Mouse (Mus musculus): ENCODE data around the gene Nde1. TPM values are rescaled to one million over a fixed set of nuclear protein-coding genes. Genes with fewer than 3 reads are reported as not detected.

Gene Nde1
- total RNA-seq, 1 experiment from 2014 or later, result 37.1 TPM

- peak; percentile 94 for ATAC-seq (replicated peaks; ENCODE audit: insufficient number of reproducible peaks, low FRiP score, low TSS enrichment, poor library complexity, severe bottlenecking)
Measured at GRCm38 (mm10) chr16:14158936-14159745, 3.9 kb upstream of the Nde1 start.

DNA sequence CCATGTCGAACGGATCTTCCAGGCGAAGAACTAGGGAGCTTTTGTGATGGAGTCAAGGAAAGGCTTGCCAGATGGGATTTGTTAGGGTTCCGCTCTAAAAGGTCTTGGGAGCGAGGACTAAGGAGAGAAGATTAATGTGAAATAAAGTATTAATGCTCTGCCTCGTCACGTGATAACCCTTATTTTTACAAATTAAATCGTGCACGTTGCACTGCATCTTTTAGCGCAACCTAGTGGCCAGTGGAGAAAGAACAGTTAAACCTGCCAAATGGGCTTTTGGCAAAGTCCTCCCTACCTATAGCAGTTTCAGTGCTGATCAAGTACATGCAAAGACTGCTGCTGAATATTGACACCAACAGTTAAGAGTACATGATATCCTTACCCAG is 3.3 kb upstream of the Nde1 start:
- ATAC-seq (replicated peaks; ENCODE audit: insufficient number of reproducible peaks, low FRiP score, low TSS enrichment, poor library complexity, severe bottlenecking), result peak; percentile 25

DNA sequence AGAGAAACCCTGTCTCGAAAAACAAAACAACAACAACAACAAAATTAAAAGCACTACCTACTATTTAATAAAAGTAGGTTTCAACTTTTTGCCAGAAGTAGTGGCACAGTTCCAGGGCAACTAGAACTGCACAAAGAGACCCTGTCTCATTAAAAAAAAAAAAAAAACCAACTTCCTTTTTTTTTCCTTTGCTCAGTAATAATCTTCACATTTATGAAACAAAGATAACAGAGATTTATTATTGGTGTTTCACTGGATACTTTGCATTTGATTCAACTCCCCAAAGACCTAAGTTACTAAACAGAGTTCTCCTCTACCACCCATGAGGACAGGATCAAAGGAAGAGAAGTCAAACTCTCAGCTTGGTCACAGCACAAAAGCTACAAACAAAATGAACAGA is 2.1 kb upstream of the Nde1 start:
- no peak for ATAC-seq (replicated peaks; ENCODE audit: insufficient number of reproducible peaks, low FRiP score, low TSS enrichment, poor library complexity, severe bottlenecking)

DNA sequence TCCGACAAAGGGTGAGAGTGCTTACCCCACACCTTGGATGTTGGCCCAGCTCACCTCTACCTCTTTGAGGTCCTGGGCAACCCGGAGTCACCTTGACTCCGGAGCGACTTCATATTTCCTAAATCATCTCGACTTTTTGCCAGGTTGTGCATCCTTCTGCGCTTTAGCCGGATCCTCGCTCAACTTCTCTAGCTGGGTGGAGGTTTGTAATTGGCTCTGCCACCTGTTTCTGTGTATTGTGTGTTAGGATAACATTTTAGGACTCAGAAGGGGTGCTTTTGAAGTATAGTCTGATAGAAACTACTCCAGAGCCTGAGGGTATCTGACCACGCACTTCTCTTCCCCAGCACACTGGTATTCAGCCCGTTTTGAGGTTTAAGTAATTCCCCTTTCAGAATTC is 656 bp downstream of the Nde1 start:
- ATAC-seq (replicated peaks; ENCODE audit: insufficient number of reproducible peaks, low FRiP score, low TSS enrichment, poor library complexity, severe bottlenecking), result no peak

DNA sequence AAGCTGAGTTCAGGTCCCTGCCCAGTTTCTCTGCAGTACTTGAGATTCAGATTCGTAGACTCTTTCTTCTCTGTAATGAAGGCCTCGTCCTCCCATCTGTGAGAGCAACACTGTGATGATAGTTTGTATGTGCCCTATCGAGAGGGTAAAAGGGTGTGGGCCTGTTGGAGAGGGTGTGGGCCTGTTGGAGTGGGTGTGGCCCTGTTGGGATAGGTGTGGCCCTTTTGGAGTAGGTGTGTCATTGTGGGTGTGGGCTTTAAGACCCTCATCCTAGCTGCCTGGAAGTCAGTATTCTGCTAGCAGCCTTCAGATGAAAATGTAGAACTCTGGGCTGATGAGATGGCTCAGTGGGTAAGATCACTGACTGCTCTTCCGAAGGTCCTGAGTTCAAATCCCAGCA is 3.4 kb downstream of the Nde1 start:
- no peak for ATAC-seq (replicated peaks; ENCODE audit: insufficient number of reproducible peaks, low FRiP score, low TSS enrichment, poor library complexity, severe bottlenecking)

DNA sequence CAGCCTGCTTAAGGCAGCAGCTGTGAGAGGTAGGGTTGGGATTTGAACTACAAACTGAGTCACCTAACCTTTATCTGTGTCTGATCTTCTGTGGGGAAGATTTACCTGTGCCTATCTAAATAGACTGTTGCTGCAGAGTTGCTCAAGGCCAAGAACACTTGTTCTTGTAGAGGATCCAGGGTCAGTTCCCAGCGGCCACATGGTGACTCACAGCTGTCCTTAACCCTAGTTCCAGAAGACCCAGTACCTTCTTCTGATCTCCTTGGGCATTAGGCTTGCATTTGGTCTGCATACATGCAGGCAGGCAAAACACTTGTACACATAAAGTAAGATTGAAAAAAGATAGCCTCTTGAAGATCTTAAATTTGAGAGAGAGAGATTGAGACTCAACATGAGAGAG is 6.6 kb downstream of the Nde1 start:
- ATAC-seq (replicated peaks; ENCODE audit: insufficient number of reproducible peaks, low FRiP score, low TSS enrichment, poor library complexity, severe bottlenecking), result no peak

- ATAC-seq (replicated peaks; ENCODE audit: insufficient number of reproducible peaks, low FRiP score, low TSS enrichment, poor library complexity, severe bottlenecking), result no peak
Measured at GRCm38 (mm10) chr16:14178041-14178440, 15.0 kb downstream of the Nde1 start.

DNA sequence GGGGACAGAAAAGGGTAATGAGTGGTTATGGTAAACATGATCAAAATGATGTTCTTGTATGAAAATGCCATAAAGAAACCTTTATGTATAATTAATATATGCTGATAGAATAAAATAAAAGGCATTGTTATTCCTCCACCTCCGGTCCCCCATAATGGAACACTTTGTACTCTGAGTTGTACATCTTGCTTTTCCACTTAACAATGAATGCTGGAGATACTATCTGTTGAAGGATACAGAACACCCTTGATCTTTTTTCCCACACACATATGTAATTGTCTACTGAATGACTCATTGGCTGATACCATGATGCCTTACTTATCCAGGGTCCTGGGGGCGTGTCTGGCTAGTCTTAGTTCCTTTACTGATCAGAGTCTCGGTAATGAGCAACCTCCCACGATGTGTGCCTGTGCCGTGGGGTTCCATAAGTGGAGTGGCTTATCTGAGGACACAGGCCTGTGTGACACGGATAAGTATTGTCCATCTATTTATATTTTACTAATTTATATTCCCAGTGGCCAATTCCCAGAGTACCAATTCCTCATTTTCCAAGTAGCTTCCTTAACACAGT is 17.2 kb downstream of the Nde1 start:
- no peak for ATAC-seq (replicated peaks; ENCODE audit: insufficient number of reproducible peaks, low FRiP score, low TSS enrichment, poor library complexity, severe bottlenecking)

GRCm38 (mm10) chr16:14182360-14182759 is 19.3 kb downstream of the Nde1 start:
- no peak for ATAC-seq (replicated peaks; ENCODE audit: insufficient number of reproducible peaks, low FRiP score, low TSS enrichment, poor library complexity, severe bottlenecking)

- no peak for ATAC-seq (replicated peaks; ENCODE audit: insufficient number of reproducible peaks, low FRiP score, low TSS enrichment, poor library complexity, severe bottlenecking)
Measured at GRCm38 (mm10) chr16:14183856-14184255, 20.8 kb downstream of the Nde1 start.

DNA sequence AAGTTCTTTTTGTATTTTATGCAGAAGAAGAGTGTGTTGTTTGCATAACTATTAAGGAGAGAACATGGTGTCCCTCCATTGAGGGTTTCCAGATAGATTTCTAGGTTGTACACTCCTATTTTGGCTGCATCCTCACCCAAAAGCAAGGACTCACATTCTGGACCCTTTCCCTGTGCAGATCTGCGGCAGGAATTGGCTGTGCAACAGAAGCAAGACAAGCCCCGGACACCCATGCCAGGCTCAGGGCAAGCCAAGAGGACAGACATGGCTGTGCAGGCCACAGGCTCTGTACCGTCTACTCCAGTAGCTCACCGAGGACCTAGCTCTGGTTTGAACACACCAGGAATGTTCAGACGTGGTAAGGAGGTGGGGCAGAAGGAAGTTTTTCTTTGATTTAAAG is 22.4 kb downstream of the Nde1 start:
- ATAC-seq (replicated peaks; ENCODE audit: insufficient number of reproducible peaks, low FRiP score, low TSS enrichment, poor library complexity, severe bottlenecking), result no peak

- no peak for ATAC-seq (replicated peaks; ENCODE audit: insufficient number of reproducible peaks, low FRiP score, low TSS enrichment, poor library complexity, severe bottlenecking)
Measured at GRCm38 (mm10) chr16:14194164-14194950, 31.3 kb downstream of the Nde1 start.

- ATAC-seq (replicated peaks; ENCODE audit: insufficient number of reproducible peaks, low FRiP score, low TSS enrichment, poor library complexity, severe bottlenecking), result no peak
Measured at GRCm38 (mm10) chr16:14195427-14195826, 32.4 kb downstream of the Nde1 start.

- ATAC-seq (replicated peaks; ENCODE audit: insufficient number of reproducible peaks, low FRiP score, low TSS enrichment, poor library complexity, severe bottlenecking), result no peak
Measured at GRCm38 (mm10) chr16:14198798-14199197, 35.7 kb downstream of the Nde1 start.

DNA sequence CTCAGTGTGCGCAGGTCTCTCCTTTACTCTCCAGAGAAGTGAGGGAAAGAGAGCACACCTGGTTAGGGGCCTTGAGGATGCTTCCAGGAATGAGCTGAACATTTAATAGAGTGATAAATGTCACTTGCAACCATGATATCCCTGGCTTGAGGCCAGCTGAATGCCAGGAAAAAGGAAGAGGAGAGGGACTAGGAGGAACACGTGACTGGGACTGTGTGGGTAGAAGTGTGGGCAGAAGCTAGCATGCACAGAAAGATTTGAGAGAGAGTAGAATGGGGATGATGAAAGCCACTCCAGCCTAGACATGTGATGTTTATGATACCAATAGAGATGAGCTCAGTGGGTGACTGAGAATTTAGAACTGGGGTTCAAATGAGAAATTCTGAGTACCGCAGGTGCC is 52.1 kb downstream of the Nde1 start:
- ATAC-seq (replicated peaks; ENCODE audit: insufficient number of reproducible peaks, low FRiP score, low TSS enrichment, poor library complexity, severe bottlenecking), result no peak

GRCm38 (mm10) chr16:14237100-14237723 is 74.1 kb downstream of the Nde1 start:
- ATAC-seq (replicated peaks; ENCODE audit: insufficient number of reproducible peaks, low FRiP score, low TSS enrichment, poor library complexity, severe bottlenecking), result peak; percentile 65; the same call in 1 of the 2 replicates

DNA sequence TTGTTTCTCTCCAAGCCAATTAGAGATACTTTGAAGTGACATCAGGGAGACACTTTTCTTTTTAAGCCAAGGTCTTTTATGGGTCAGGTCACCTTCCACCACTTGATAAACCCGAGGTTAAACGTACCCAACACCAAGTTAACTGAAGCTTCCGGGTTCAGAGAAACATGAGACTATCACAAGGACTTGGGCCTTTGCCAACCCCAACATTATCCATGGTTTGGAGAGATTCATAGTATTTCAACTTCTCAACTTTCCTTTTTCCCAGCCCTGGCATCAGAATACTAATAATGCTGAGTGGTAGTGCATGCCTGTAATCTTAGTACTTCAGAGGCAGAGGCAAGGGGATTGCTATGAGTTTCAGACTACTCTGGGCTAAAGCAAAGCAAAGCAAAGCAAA is 79.0 kb downstream of the Nde1 start:
- ATAC-seq (replicated peaks; ENCODE audit: insufficient number of reproducible peaks, low FRiP score, low TSS enrichment, poor library complexity, severe bottlenecking), result no peak

Data from monocyte, adult 5-6 weeks (primary cell).